Mouse (Mus musculus): ENCODE measurements around the gene Spock1. TPM values are rescaled to one million over a fixed set of nuclear protein-coding genes. Genes with fewer than 3 reads are reported as not detected.

Gene Spock1
- polyA plus RNA-seq, 1 experiment from 2014 or later = 104 TPM

DNA sequence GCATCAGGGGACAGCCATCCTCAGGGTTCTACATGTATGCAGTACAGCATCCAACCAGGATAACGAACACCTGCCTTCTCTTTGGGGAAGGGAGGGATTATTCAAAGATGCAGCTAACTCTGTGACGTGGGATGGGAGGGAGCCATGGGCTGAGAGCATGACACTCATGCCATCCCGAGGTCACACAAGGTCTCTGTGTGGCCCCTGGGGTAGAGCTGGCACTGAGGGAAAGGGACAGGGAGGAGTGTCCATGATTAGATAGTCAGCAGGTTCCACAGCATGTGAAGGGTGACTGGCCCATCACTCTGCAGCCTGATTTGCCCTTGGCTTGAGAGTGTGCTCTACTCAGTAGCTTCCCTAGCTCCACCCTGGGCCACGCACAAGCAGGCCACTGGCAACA lies 195.2 kb downstream of the Spock1 start:
- no peak overlapping the region for H3K4me2 ChIP-seq (replicated peaks)
- H3K4me1 ChIP-seq (replicated peaks; ENCODE audit: control insufficient read depth, insufficient read depth, low read length) = 0 out of 2 replicates have a peak, but pooled peaks cover 4% of the 10 kb centered on the region
- WGBS = 90% methylated on average over 4 of the region's 4 CpGs
- no peak for DNase-seq (ENCODE audit: low spot score)
- H3K9me3 ChIP-seq (ENCODE audit: control insufficient read depth, low read length) = no peaks in the 10 kb centered on the region
- no peak for ATAC-seq (ENCODE audit: low FRiP score)
- H3K9ac ChIP-seq = no peak overlapping the region
- no peaks in the 10 kb centered on the region for H3K36me3 ChIP-seq (replicated peaks; ENCODE audit: control insufficient read depth, insufficient read depth)
- H3K27me3 ChIP-seq (ENCODE audit: control insufficient read depth, insufficient read depth, low read length) = no peaks in the 10 kb centered on the region
- no peak overlapping the region for H3K4me3 ChIP-seq (replicated peaks; ENCODE audit: low read length)
- no peak overlapping the region for H3K27ac ChIP-seq

DNA sequence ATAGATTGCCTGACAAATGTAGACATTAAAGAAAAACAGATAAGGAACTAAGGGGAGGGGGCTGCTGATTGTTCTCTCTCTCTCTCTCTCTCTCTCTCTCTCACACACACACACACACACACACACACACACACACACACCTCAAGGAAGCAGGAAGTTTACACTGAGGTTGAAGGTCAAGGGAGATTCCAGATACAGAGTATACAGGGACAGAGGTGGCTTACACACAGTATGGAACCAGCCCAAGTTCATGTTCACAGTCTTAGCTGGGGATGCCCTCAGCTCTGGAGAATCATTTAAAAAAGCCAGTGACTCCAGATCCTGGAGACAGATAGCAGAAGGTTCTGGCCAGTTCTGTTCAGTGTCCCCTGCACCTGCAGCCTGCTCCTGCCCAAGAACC lies 199.7 kb downstream of the Spock1 start:
- DNase-seq (ENCODE audit: low spot score) = no peak
- Histone ChIP-seq H3K27ac (no peak overlapping the region), H3K36me3 (replicated peaks; ENCODE audit: control insufficient read depth, insufficient read depth) (no peaks in the 10 kb centered on the region), H3K4me1 (replicated peaks; ENCODE audit: control insufficient read depth, insufficient read depth, low read length) (0 out of 2 replicates have a peak, but pooled peaks cover 4% of the 10 kb centered on the region), H3K9me3 (ENCODE audit: control insufficient read depth, low read length) (no peaks in the 10 kb centered on the region), H3K4me2 (replicated peaks) (no peak overlapping the region), H3K4me3 (replicated peaks; ENCODE audit: low read length) (no peak overlapping the region), H3K27me3 (ENCODE audit: control insufficient read depth, insufficient read depth, low read length) (no peaks in the 10 kb centered on the region), H3K9ac (no peak overlapping the region)
- no peak for ATAC-seq (ENCODE audit: low FRiP score)

DNA sequence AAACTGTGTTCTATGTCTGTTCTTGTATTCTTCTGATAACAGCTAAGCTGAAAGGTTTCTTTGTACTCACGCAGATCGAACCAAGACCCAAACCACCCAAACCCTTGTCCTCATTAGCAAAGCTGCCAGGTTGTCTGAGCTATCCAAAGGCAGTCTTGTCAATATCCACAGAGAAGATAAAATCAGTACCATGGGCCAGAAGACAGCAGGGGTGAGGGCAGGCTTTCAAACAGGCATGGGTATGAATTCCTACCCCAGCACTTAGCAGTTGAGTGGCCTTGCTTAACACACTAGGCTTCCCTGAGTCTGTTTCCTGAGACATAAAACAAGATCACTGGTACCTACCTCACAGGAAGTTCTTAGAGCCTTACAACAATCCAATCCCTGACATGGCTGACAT lies 205.2 kb downstream of the Spock1 start:
- no peak for DNase-seq (ENCODE audit: low spot score)
- ATAC-seq (ENCODE audit: low FRiP score) = no peak
- no peaks in the 10 kb centered on the region for H3K27me3 ChIP-seq (ENCODE audit: control insufficient read depth, insufficient read depth, low read length)
- 86% methylated on average over 2 of the region's 2 CpGs for WGBS
- H3K4me1 ChIP-seq (replicated peaks; ENCODE audit: control insufficient read depth, insufficient read depth, low read length) = peaks cover 11% of the 10 kb centered on the region
- H3K9me3 ChIP-seq (ENCODE audit: control insufficient read depth, low read length) = no peaks in the 10 kb centered on the region
- H3K27ac ChIP-seq = no peak overlapping the region
- no peaks in the 10 kb centered on the region for H3K36me3 ChIP-seq (replicated peaks; ENCODE audit: control insufficient read depth, insufficient read depth)
- H3K4me2 ChIP-seq (replicated peaks) = no peak overlapping the region
- H3K9ac ChIP-seq = no peak overlapping the region
- H3K4me3 ChIP-seq (replicated peaks; ENCODE audit: low read length) = no peak overlapping the region

DNA sequence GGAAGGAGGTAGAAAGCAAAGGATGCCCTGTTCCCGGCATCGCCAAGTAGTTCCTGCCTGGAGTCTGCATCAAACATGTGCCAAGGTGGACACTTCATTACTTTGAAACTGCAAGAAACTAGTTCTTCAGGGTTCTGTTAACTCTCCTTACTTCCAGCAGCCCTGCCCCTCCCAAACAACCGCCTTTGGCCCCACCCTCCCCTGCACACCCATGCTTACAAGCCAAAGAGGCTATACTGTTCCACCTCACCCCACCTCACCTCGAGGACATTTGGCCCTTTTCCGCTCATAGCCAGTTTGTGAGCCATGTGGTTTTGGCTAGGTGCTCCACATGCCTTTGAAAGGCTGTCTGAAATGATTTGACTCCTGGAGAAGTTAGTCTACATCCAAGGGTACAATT lies 211.4 kb downstream of the Spock1 start:
- WGBS = 80% methylated on average over 5 of the region's 5 CpGs
- peaks cover 9% of the 10 kb centered on the region for H3K4me1 ChIP-seq (replicated peaks; ENCODE audit: control insufficient read depth, insufficient read depth, low read length)
- no peak overlapping the region for H3K9ac ChIP-seq

DNA sequence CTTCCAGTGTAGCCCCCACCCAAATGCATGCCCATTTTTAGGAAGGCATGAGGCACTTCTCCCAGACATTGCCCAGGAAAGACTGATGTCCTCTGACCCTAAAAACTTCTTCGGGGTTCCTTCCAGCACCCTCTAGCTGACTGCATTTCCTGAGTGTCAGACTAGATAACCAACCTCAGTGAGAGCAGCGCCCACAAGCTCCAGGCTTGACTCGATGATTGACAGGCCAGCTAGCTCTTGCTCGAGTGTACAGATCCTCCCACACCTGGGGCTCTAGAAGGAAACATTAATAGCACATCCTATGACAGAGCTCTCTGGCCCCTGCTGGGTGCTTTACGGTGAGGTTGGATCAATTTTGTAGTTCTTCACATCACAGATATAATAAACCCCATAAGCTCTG lies 219.2 kb downstream of the Spock1 start:
- no peaks in the 10 kb centered on the region for H3K27me3 ChIP-seq (ENCODE audit: control insufficient read depth, insufficient read depth, low read length)
- no peak overlapping the region for H3K4me3 ChIP-seq (replicated peaks; ENCODE audit: low read length)
- H3K9ac ChIP-seq = no peak overlapping the region
- ATAC-seq (ENCODE audit: low FRiP score) (no peak), DNase-seq (ENCODE audit: low spot score) (no peak)
- H3K9me3 ChIP-seq (ENCODE audit: control insufficient read depth, low read length) = no peaks in the 10 kb centered on the region
- 75% methylated on average over 5 of the region's 5 CpGs for WGBS
- no peaks in the 10 kb centered on the region; the same call in 1 of the 2 replicates for H3K4me1 ChIP-seq (replicated peaks; ENCODE audit: control insufficient read depth, insufficient read depth, low read length)
- no peak overlapping the region for H3K4me2 ChIP-seq (replicated peaks)
- H3K27ac ChIP-seq = no peak overlapping the region
- no peaks in the 10 kb centered on the region for H3K36me3 ChIP-seq (replicated peaks; ENCODE audit: control insufficient read depth, insufficient read depth)

More for the DNA sequence above, 211.4 kb downstream of the Spock1 start:
- ATAC-seq (ENCODE audit: low FRiP score) (no peak), DNase-seq (ENCODE audit: low spot score) (no peak)
- no peaks in the 10 kb centered on the region for H3K9me3 ChIP-seq (ENCODE audit: control insufficient read depth, low read length)
- no peak overlapping the region for H3K4me2 ChIP-seq (replicated peaks)
- H3K27ac ChIP-seq = no peak overlapping the region
- no peak overlapping the region for H3K4me3 ChIP-seq (replicated peaks; ENCODE audit: low read length)
- no peaks in the 10 kb centered on the region for H3K36me3 ChIP-seq (replicated peaks; ENCODE audit: control insufficient read depth, insufficient read depth)
- no peaks in the 10 kb centered on the region for H3K27me3 ChIP-seq (ENCODE audit: control insufficient read depth, insufficient read depth, low read length)

DNA sequence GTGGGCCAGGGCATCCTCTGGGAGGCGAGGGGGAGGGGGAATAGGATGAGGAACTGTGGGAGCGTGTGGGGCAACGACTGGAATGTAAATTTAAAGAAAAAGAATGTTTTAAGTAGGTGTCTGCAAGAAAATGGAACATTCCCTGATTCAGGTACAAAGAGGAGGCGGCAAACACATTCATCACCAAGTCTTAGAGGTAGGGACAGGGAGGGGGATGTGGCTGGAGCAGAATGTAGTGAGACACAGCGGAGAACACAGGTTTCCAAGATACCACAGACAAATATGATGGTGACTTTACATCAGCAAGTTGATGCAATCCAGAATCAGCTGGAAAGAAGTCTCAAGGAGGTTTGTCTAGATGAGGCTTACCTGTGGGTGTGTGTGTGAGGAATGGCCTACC lies 221.7 kb downstream of the Spock1 start:
- H3K9me3 ChIP-seq (ENCODE audit: control insufficient read depth, low read length) = no peaks in the 10 kb centered on the region
- H3K4me1 ChIP-seq (replicated peaks; ENCODE audit: control insufficient read depth, insufficient read depth, low read length) = no peaks in the 10 kb centered on the region
- H3K27me3 ChIP-seq (ENCODE audit: control insufficient read depth, insufficient read depth, low read length) = no peaks in the 10 kb centered on the region
- no peaks in the 10 kb centered on the region for H3K36me3 ChIP-seq (replicated peaks; ENCODE audit: control insufficient read depth, insufficient read depth)
- WGBS = 84% methylated on average over 5 of the region's 5 CpGs
- H3K4me2 ChIP-seq (replicated peaks) = no peak overlapping the region
- H3K9ac ChIP-seq = no peak overlapping the region
- no peak overlapping the region for H3K4me3 ChIP-seq (replicated peaks; ENCODE audit: low read length)
- ATAC-seq (ENCODE audit: low FRiP score) = no peak
- no peak for DNase-seq (ENCODE audit: low spot score)
- H3K27ac ChIP-seq = no peak overlapping the region

DNA sequence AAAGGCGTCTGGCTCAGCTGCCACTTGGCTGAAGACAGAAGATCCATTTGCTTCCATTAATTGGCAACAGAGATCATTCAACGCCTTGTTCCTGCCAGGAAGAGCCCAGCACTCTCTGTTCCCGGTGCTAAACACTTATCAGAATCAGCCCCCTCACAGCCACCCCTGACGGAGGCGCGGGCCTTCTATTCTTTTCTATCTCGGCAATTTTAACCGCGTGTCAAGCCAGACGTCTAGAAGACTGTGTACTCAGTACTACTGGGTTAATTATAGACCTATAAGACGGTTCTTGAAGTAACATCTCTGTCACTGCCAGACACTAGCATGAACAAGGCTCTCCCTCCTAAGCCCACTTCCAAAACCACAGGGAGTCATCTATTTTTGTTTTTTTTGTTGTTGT lies 222.9 kb downstream of the Spock1 start:
- Histone ChIP-seq H3K4me1 (replicated peaks; ENCODE audit: control insufficient read depth, insufficient read depth, low read length) (no peaks in the 10 kb centered on the region), H3K9ac (no peak overlapping the region), H3K4me3 (replicated peaks; ENCODE audit: low read length) (no peak overlapping the region), H3K36me3 (replicated peaks; ENCODE audit: control insufficient read depth, insufficient read depth) (no peaks in the 10 kb centered on the region), H3K27ac (no peak overlapping the region), H3K4me2 (replicated peaks) (no peak overlapping the region), H3K9me3 (ENCODE audit: control insufficient read depth, low read length) (no peaks in the 10 kb centered on the region), H3K27me3 (ENCODE audit: control insufficient read depth, insufficient read depth, low read length) (no peaks in the 10 kb centered on the region)
- ATAC-seq (ENCODE audit: low FRiP score) (no peak), DNase-seq (ENCODE audit: low spot score) (no peak)
- WGBS = 59% methylated on average over 11 of the region's 11 CpGs

DNA sequence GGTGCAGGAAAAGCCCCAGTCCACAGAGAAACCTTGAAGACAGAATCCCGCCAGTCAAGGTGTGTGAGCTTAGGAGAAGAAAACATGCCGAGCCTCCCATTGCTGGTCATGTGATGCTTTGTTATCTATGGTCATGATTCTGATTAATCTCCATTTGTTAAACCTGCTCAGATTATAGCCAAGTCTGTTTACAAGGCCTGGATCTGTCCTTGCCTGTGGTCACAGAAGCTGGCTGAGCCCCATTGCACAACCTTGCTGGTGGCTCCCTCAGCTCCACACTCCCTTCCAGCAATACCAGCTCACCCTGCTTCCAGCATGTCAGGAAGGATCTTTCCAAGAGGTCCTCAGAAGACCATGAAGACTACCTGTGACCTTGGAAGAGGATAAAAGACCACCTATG lies 228.5 kb downstream of the Spock1 start:
- 91% methylated on average over 2 of the region's 2 CpGs for WGBS
- Histone ChIP-seq H3K27me3 (ENCODE audit: control insufficient read depth, insufficient read depth, low read length) (no peaks in the 10 kb centered on the region), H3K9me3 (ENCODE audit: control insufficient read depth, low read length) (no peaks in the 10 kb centered on the region), H3K4me1 (replicated peaks; ENCODE audit: control insufficient read depth, insufficient read depth, low read length) (no peaks in the 10 kb centered on the region), H3K36me3 (replicated peaks; ENCODE audit: control insufficient read depth, insufficient read depth) (no peaks in the 10 kb centered on the region), H3K4me3 (replicated peaks; ENCODE audit: low read length) (no peak overlapping the region), H3K9ac (no peak overlapping the region), H3K27ac (no peak overlapping the region), H3K4me2 (replicated peaks) (no peak overlapping the region)
- ATAC-seq (ENCODE audit: low FRiP score) (no peak), DNase-seq (ENCODE audit: low spot score) (no peak)

DNA sequence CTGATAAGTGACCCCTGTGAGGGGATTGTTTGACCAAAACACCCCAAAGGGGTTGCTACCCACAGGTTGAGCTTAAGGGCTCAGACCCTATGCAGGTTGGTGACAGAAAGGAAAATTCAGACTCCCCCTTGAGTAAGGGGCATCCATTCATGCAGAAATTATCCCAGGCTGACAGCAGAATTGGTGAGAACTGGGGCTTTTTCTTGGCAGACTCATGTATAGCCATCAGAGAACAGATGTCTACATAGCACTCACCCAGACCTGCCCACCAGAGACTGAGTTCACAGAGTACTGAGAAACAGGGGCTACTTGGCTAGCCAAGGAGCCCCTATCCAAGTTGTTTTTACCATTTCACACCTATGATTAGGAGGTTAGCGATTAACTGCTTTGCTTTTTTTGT lies 231.3 kb downstream of the Spock1 start:
- Histone ChIP-seq H3K4me3 (replicated peaks; ENCODE audit: low read length) (no peak overlapping the region), H3K27me3 (ENCODE audit: control insufficient read depth, insufficient read depth, low read length) (no peaks in the 10 kb centered on the region), H3K9ac (no peak overlapping the region), H3K4me1 (replicated peaks; ENCODE audit: control insufficient read depth, insufficient read depth, low read length) (peaks cover 10% of the 10 kb centered on the region; the same call in 1 of the 2 replicates), H3K36me3 (replicated peaks; ENCODE audit: control insufficient read depth, insufficient read depth) (no peaks in the 10 kb centered on the region), H3K9me3 (ENCODE audit: control insufficient read depth, low read length) (no peaks in the 10 kb centered on the region), H3K27ac (no peak overlapping the region), H3K4me2 (replicated peaks) (no peak overlapping the region)
- no peak for ATAC-seq (ENCODE audit: low FRiP score)
- no peak for DNase-seq (ENCODE audit: low spot score)
- 95% methylated on average over 1 of the region's 1 CpGs for WGBS

DNA sequence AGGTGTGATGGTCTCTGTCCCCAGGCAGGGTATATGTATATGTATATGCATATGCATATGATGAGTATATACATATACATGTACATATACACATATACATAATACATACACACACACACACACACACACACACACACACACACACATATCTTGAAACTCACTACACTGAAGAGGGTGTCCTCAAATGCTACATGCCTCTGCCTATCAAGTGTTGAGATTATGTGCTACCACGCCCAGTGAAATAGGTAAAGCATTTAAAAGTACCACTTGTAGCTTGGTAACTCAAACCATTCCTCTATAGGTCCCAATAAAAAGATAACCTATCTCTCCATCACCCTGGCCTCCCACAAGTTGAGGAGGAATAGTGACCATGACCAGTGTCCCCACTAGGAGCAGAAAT lies 234.7 kb downstream of the Spock1 start:
- WGBS = 92% methylated on average over 1 of the region's 1 CpGs
- Histone ChIP-seq H3K36me3 (replicated peaks; ENCODE audit: control insufficient read depth, insufficient read depth) (no peaks in the 10 kb centered on the region), H3K4me2 (replicated peaks) (no peak overlapping the region), H3K27ac (no peak overlapping the region), H3K4me3 (replicated peaks; ENCODE audit: low read length) (no peak overlapping the region), H3K9me3 (ENCODE audit: control insufficient read depth, low read length) (no peaks in the 10 kb centered on the region), H3K9ac (no peak overlapping the region), H3K27me3 (ENCODE audit: control insufficient read depth, insufficient read depth, low read length) (no peaks in the 10 kb centered on the region), H3K4me1 (replicated peaks; ENCODE audit: control insufficient read depth, insufficient read depth, low read length) (peaks cover 16% of the 10 kb centered on the region)
- ATAC-seq (ENCODE audit: low FRiP score) (no peak), DNase-seq (ENCODE audit: low spot score) (no peak)
